7 mouse cellular contexts compared by ENCODE assay signal in genomic region chr9:31131205-31131968, GRCm38 (mm10). TPM values are rescaled to one million over a fixed set of nuclear protein-coding genes. Genes with fewer than 3 reads are reported as not detected.
DNase-seq lines count a peak whose midpoint lies in the region; ATAC-seq and TF ChIP-seq lines count a peak whose summit lies in the region.

TSS of gene St14 (minus strand) at chr9:31131853.

- H3K9me3 ChIP-seq in ES-E14 (ENCODE audit: control insufficient read depth, insufficient read depth, low read depth, low read length): no peaks in the 10 kb centered on the region
- H3K9me3 ChIP-seq in forebrain, postnatal 0 days (ENCODE audit: low read length): no peaks in the 10 kb centered on the region

- WGBS in forebrain, postnatal 0 days: 1% methylated on average over 72 of the region's 74 CpGs
- 3% methylated on average over 70 of the region's 74 CpGs for WGBS in macrophage (ENCODE audit: missing documents)

- no peaks in the 10 kb centered on the region for H3K79me2 ChIP-seq in macrophage (ENCODE audit: inconsistent target)

- peak within 1 kb of the TSS; percentile 69 for H3K4me2 ChIP-seq in forebrain, postnatal 0 days (ENCODE audit: low read depth)

- peaks cover 30% of the 10 kb centered on the region for H3K27me3 ChIP-seq in forebrain, postnatal 0 days (ENCODE audit: insufficient read depth, low read length)
- no peaks in the 10 kb centered on the region for H3K27me3 ChIP-seq in splenic B cell, adult 2 months (ENCODE audit: control insufficient read depth, insufficient read depth, low read length, poor library complexity, severe bottlenecking)

- peak; percentile 68 for DNase-seq in CD4-positive helper T cell, adult 2 months (ENCODE audit: low read depth, low spot score)
- no peak for DNase-seq in ES-E14 (ENCODE audit: low read depth, low spot score)
- DNase-seq in forebrain, postnatal 0 days: no peak
- DNase-seq in kidney, postnatal 14 days: peak; percentile 88
- DNase-seq in splenic B cell, adult 2 months (ENCODE audit: low read depth, low spot score): peak; percentile 69

- ATAC-seq in forebrain, postnatal 0 days: 0 out of 2 replicates have a peak, but pooled peaks have one; percentile 43
- no peak for ATAC-seq in megakaryocyte-erythroid progenitor cell, adult 5-6 weeks (replicated peaks; ENCODE audit: low FRiP score, low TSS enrichment, poor library complexity, severe bottlenecking)

- TF ChIP-seq CTCF in forebrain, postnatal 0 days (IDR thresholded peaks at IDR 0.05; ENCODE audit: low read depth): no peak

- H3K27ac ChIP-seq in ES-E14 (ENCODE audit: insufficient read depth, low read depth, low read length, poor library complexity, severe bottlenecking) (no peak within 1 kb of the TSS), macrophage (peak within 1 kb of the TSS; percentile 19)
- H3K27ac ChIP-seq in forebrain, postnatal 0 days (ENCODE audit: low read depth, low read length): no peak within 1 kb of the TSS

- 0 out of 2 replicates have a peak, but pooled peaks cover 4% of the 10 kb centered on the region for H3K36me3 ChIP-seq in ES-E14 (ENCODE audit: control insufficient read depth, insufficient read depth, low read length, poor library complexity, severe bottlenecking)
- H3K36me3 ChIP-seq in forebrain, postnatal 0 days (ENCODE audit: insufficient read depth): no peaks in the 10 kb centered on the region
- H3K36me3 ChIP-seq in macrophage (ENCODE audit: inconsistent target): no peaks in the 10 kb centered on the region
- H3K36me3 ChIP-seq in splenic B cell, adult 2 months (ENCODE audit: control insufficient read depth, insufficient read depth, low read length, poor library complexity, severe bottlenecking): no peaks in the 10 kb centered on the region

- peaks cover 0 to 3% of the 10 kb centered on the region in 2 experiments; a peak in 1 of 4 replicates for H3K4me1 ChIP-seq in ES-E14 (ENCODE audit: control insufficient read depth in 2 of 2, insufficient read depth in 2 of 2, low read length in 2 of 2, poor library complexity in 1 of 2)
- H3K4me1 ChIP-seq in forebrain, postnatal 0 days (ENCODE audit: insufficient read depth): peaks cover 12% of the 10 kb centered on the region; the same call in 1 of the 2 replicates

- in situ Hi-C loops in ES-E14 (cut with MboI; ENCODE audit: low sequenced_read_pairs in 2 of 2, unreplicated experiment in 2 of 2): no loop called here

- H3K9ac ChIP-seq in ES-E14 (ENCODE audit: insufficient read depth, low read depth, low read length, poor library complexity, severe bottlenecking): peak within 1 kb of the TSS; percentile 87
- peak within 1 kb of the TSS; percentile 25 for H3K9ac ChIP-seq in forebrain, postnatal 0 days

- H3K4me3 ChIP-seq in ES-E14 (ENCODE audit: insufficient read depth in 1 of 2, low read depth in 1 of 2, low read length in 2 of 2, poor library complexity in 1 of 2, severe bottlenecking in 1 of 2) (peak within 1 kb of the TSS; percentile 80 to 87), macrophage (ENCODE audit: inconsistent target) (peak within 1 kb of the TSS; percentile 57)
- peak within 1 kb of the TSS; percentile 37 for H3K4me3 ChIP-seq in forebrain, postnatal 0 days (ENCODE audit: low read depth, low read length)

TF ChIP-seq in ES-E14, 5 proteins besides CTCF, POLR2A, EP300 and RAD21:
- TF ChIP-seq HCFC1 (IDR thresholded peaks at IDR 0.05; ENCODE audit: borderline replicate concordance, insufficient read depth, low read length) (no peak), MAFK (IDR thresholded peaks at IDR 0.05; ENCODE audit: insufficient read depth, low read depth, low read length) (no peak), ZNF384 (IDR thresholded peaks at IDR 0.05; ENCODE audit: low read depth, low read length) (no peak), CHD2 (IDR thresholded peaks at IDR 0.05; ENCODE audit: low read depth, low read length) (no peak), ZC3H11A (IDR thresholded peaks at IDR 0.05; ENCODE audit: borderline replicate concordance, low read depth, low read length) (no peak)

RNA-seq across cellular contexts. Expression of gene St14, which starts in this region (rescaled TPM):
- 44.3 and 122 TPM in 2 replicates for total RNA-seq in ES-E14 (2012; rRNA removed)
- total RNA-seq in forebrain, postnatal 0 days (2014; rRNA removed): 0.38 and 0.81 TPM in 2 replicates
- polyA plus RNA-seq in forebrain, postnatal 0 days (2015; fragmentation: Nextera tagmentation; extraction: Ambion mirVana): 0.35 and 0.44 TPM in 2 replicates
- 1 to 10 TPM; 1.1 to 6.3 (median 2.7) TPM for total RNA-seq in macrophage (2018; cell fraction: chromatin; rRNA removed)
- 1 to 10 TPM; 1.8 to 6.9 (median 3.5) TPM for total RNA-seq in macrophage (2018; cell fraction: cytosol; rRNA removed)
- total RNA-seq in macrophage (2018; cell fraction: nucleus; rRNA removed): 10 to 100 TPM in 1 of 26 experiments, 1 to 10 TPM in 25; 2.8 to 10.1 (median 4.9) TPM
- polyA plus RNA-seq in macrophage (2018): 2.1 to 4.9 TPM (median 3.5 TPM) in 3 replicates
- total RNA-seq in megakaryocyte-erythroid progenitor cell, adult 5-6 weeks (2014; fragmentation: Nextera tagmentation): not detected in 2 replicates
- 0.42 and 1.2 TPM in 2 replicates for total RNA-seq in megakaryocyte-erythroid progenitor cell, adult 5-6 weeks (2017)

Comparison
In these comparisons a context has a peak if more than half of its experiments do, and no peak if none do; other contexts are left out.
1. RNA of gene St14 (total RNA-seq): 44.3 to 122 TPM in ES-E14; 0.38 to 0.81 TPM in forebrain, postnatal 0 days and 0.42 to 1.2 TPM in megakaryocyte-erythroid progenitor cell, adult 5-6 weeks; every median in the first group is over 10 times any median in the second.
2. Peak in ATAC-seq, H3K4me3 ChIP-seq, H3K9ac ChIP-seq and H3K4me2 ChIP-seq in forebrain, postnatal 0 days; RNA of the gene not detected or under 1 TPM.
3. DNase-seq: peak in CD4-positive helper T cell, adult 2 months (single experiment), kidney, postnatal 14 days (single experiment) and splenic B cell, adult 2 months (single experiment); none in ES-E14 (single experiment) and forebrain, postnatal 0 days (single experiment).
4. Peak in every context shown above with its lines, with median percentiles within 50 percentile points of each other: H3K4me3 ChIP-seq.